Mouse (Mus musculus) T-helper 1 cell (primary cell): Measurements from ENCODE around the gene Anapc16.

Source experiments
- in situ Hi-C: fragments of 300-600 bp; cut with MboI, MseI; formaldehyde crosslinking; loops from one replicate; pipeline ENCODE4 v1.15.1; 2025; ENCODE audit warnings: high pct_unique_total_duplicates

The Anapc16 gene

GRCm38 (mm10) chr10:59972534-59972933 lies 30.4 kb downstream of the Anapc16 start:
- in situ Hi-C loops: no loop called here

DNA sequence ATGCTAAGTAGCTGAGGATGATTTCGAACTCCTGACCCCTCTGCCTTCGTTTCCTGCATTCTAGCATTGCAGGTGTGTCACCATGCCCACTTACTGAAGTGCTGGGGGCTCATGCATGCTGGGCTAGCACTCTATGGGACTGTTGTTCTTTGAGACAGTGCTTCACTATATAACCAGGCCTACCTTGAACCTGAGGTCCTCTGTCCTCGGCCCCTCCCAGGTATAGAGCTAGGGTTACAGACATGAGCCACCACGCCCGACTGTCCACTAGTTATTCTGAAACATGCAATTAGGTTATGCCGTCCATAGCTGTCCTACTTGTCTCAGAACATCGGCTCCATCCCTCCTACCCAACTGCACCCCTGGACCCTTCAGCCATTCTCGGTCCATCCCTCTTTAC lies 31.1 kb downstream of the Anapc16 start:
- in situ Hi-C loops: no loop called here

- in situ Hi-C loops: no loop called here
These were observed 32.4 kb downstream of the Anapc16 start for GRCm38 (mm10) chr10:59970450-59971062.

DNA sequence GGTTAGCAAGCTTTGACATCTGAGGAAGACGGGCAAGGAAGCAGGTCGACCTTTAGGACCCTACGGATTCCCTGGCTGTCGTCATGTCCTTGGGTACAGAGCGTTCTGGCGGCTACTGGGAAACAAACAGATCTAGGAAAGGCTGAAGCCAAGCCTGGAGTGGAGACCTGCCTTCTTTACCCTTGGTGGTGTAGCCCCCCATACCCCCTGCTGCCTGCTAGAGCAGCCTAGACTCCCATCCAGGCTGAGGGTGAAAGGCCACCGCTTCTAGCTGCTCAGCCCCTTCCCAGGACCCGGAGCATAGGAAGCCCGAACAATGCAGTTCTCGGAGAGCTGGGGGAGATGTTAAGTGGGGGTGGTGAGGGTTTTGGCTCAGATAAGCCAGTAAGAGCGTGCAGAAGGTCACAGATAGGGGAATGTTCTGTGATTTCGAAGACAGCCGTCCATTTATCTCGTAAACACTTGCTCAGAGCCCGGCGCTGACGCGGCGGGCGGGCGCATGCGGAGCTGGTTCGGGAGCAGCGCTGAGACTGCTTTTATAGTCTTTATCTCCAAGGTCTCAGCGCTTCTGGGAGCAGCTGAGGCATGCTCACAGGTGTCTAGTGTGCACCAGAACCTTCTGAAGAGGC lies 33.0 kb downstream of the Anapc16 start:
- in situ Hi-C loops: no loop called here

DNA sequence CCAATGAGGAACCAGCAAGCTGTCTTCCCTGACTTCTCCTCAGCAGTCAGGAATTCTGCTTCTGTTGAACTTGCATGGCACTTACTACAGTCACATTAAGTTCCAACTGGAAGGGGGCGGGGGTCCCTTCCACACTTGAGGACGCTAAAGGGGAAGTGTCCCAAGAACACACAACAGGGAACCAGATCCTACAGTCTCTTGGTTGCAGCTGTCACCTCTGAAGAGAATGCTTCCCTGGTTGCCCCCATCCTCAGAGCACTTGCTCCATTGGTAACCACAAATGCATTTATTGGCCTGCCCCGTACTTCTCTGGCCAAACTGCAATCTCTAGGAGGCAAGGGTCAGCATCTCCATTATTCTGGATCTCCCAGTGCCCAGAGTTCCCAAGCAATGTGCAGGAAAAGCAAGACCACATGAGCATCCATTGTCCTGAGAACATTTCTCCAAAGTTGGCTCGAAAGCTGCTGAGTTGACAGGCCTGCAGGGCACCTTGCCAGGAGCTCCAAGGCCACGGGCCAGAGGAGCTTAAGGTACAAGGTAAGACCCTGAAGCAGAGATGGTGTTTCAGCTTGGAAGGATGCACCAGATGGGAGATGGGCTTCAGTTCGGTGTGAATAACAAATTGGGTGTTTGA lies 35.5 kb downstream of the Anapc16 start:
- in situ Hi-C loops: no loop called here

DNA sequence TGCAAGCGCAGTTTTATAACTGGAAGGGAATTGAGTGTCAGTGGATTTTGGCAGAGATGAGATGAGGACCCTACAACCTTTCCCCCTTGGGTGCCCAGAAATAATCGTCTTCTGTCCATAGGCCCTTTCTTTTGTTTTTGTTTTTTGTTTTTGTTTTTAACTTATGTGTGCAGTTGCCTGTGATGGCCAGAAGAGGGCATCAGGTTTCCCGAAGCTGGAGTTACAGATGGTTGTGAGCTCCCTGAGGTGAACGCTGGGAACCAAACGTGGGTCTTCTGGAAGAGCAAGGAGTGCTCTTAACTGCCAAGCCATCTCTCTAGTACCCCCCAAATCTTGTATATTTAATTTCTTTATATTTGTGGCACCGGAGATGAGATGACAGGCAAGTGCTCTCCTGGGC lies 36.2 kb downstream of the Anapc16 start:
- in situ Hi-C loops: no loop called here

DNA sequence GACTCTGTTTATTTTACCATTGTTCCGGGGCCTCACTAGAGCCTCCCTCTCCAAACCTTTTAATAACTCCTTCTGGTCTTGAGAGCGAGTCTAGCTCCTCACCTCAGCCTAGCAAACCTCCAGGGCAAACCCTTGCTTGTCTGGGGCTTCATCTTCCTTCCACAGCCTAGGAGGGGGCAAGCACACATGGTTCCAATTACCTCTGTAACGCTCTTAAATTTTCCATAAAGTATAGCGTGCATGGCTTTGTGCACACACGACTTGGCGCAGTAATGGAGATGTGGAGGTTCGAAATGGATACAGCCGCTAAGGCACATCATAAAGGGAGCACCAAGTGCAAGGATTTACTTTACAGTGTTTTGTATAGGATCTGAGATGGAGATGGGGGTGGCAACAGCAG lies 37.1 kb downstream of the Anapc16 start:
- in situ Hi-C loops: no loop called here

DNA sequence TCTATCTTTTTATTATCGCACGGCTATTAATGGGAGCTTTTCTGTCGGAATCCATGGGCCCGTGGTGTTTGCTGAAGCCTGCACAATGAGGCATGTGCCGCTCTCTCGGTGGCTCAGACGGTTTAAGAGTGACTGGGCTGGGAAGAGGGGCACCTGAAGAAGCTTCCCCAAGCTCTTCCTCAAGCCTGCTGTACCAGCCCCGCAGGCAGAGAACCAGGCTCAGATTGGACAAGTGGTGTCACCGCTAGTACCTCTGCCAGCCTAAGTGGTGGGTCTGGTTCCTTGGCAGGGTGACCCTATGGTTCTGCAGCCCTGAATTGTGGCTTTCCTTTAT lies 37.6 kb downstream of the Anapc16 start:
- in situ Hi-C loops: no loop called here

DNA sequence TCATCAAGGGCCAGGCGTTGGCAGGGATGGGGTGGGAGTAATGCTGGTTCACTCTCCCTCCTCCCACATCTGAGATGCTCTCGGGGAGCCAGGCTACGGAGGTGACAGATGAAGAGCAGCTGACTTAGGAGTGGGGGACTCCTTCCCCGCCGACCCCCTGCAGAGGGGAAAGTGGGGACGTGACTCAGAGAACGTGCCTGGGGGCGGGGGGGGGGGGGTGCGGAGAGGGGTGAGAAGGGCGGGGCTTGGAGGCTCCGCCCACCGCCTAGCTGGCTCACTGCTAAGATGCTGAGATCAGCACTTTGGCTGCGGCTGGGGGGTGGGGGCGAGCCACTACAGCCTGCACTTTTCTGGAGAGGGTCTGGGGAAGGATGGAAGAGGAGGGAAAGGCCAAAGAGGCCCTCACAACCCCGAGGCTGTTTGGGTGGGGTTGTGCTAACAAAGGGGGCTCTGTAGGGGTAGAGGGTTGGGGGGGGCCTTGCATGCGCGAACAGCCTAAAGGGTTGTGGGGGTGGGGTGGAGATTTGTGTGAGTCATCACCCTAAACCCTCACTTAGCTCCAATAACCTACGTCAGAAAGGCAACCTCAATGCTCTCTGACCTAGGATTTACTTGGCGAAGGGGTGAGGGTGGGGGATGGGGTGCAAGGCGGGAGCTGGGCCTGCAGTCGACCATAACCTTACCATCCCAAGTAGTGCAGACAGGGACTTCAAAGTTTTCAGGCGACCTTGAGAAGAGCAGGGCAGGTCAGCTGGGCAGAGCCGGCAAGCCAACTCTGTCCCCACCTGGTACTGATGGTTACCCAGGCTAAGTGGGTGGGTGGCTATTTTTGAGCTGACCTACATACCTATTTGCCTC lies 38.2 kb downstream of the Anapc16 start:
- in situ Hi-C loops: loop anchor here (5.0 kb wide), 1 partner anchor 38 kb away; the partner anchor contains the start of genes Anapc16 and Ascc1

DNA sequence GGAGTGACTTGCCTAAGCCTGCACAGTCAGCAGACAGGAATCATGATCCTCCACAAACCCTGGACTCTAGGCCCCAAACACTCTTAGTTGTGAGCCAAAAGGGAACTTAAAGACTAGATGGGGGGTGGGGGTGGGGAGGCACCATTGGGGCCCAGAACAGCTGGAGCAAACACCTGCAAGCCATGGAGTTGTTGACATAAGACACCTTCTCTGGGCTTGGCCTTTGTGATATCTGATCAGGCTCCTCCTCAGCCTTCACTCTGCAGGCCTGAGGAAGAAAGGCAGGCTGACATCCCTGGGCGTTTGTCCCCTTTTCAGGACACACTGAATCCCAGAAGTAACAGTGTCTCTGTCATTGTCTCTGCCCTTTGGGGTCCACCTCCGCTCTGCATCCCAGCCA lies 39.3 kb downstream of the Anapc16 start:
- in situ Hi-C loops: loop anchor here (5.0 kb wide), 1 partner anchor 39 kb away; the partner anchor contains the start of genes Anapc16 and Ascc1

DNA sequence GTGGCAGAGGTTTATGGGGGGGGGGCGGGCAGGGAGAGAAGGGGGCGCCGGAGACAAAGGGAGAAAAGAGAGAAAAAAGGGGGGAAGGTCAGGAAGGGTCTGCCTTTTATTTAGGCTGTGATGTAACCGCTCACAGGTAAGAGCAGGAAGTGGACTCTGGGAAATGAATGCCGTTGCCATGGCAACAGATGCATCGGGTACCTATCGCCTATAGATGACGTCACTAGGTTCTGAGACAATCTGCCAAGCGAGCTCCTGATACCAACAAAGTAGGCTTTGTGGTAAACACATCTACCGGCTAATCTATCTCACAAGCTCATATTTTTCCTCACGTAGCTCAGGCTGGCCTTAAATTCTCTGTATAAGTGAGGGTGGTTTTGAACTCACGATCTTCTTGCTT lies 43.4 kb downstream of the Anapc16 start:
- in situ Hi-C loops: loop anchor here (5.0 kb wide), 1 partner anchor 788 kb away; no protein-coding TSS in a partner anchor

- in situ Hi-C loops: loop anchor here (5.0 kb wide), 1 partner anchor 789 kb away; no protein-coding TSS in a partner anchor
These were observed 44.5 kb downstream of the Anapc16 start for GRCm38 (mm10) chr10:59958458-59958857.

GRCm38 (mm10) chr10:59957171-59958149 lies 45.5 kb downstream of the Anapc16 start:
- in situ Hi-C loops: loop anchor here (5.0 kb wide), 1 partner anchor 790 kb away; no protein-coding TSS in a partner anchor

DNA sequence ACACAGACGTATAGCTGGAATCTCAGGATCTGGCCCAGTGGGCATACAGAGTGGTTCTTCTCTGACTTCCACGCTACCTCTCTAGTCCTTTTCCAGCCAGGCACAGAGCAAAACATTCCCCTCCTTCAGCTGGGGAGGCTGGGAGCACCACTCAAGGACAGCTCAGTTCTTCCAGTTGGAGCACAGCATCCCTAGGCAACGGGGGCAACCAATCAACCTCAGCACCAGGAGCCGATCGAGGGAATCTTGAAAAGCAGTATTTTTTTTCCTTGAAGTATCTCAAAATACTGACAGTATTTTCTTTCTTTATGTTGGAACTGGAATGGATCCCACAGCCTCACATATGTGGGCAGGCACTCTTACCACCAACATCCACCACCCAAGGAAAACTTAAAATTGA lies 46.3 kb downstream of the Anapc16 start:
- in situ Hi-C loops: loop anchor here (5.0 kb wide), 1 partner anchor 791 kb away; no protein-coding TSS in a partner anchor

- in situ Hi-C loops: loop anchor here (5.0 kb wide), 1 partner anchor 56 kb away; no protein-coding TSS in a partner anchor
These were observed 49.3 kb downstream of the Anapc16 start for GRCm38 (mm10) chr10:59953564-59954039.

- in situ Hi-C loops: loop anchor here (5.0 kb wide), 1 partner anchor 56 kb away; no protein-coding TSS in a partner anchor
These were observed 50.0 kb downstream of the Anapc16 start for GRCm38 (mm10) chr10:59952781-59953563.

GRCm38 (mm10) chr10:59952152-59952780 lies 50.7 kb downstream of the Anapc16 start:
- in situ Hi-C loops: loop anchor here (5.0 kb wide), 1 partner anchor 55 kb away; no protein-coding TSS in a partner anchor

DNA sequence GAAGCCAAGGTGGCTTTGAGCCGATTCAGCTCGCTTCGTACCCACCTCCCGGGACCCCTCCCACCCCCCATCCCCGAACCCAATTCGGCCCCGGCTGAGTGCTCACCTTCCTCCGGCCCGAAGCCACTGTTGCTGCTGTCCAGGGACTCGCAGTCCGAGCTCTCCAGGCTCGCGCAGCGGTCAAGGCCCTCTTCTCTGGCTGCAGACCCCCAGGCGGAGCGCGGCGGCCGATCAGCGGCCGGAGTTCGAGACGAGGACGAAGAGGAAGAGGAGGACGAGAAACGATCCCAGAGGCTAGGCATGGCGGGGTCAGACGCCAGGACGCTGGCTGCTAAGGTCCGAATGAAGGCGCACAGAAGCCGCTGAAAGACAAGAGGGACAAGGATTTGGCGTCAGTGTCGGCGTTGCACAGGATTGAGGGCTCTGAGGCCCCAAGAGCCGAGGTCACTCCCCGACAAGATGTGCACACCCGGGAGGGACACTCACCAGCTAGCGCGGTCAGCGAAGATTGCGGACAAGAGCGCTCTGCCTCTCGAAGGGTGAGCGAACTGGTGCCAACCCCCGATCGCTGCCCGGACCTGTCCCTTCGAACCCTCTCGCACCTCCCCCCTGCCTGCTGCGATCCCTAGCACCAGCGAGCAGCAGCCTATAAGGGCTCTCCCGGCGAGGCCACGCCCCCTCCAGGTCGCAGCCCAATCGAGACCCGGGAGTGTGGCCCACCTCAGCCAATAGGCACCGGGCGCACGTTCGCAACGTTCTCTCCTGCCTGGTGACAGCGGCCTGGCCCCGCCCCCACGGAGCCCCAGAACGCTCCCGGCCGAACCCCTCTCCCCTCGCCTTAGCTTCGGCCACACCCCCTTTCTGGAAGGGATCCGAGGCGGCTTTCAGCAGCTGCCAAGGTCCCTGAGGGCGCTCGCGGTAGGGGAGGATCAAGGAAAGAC lies 51.5 kb downstream of the Anapc16 start, which contains the start of gene Ddit4:
TSS of gene Ddit4 (minus strand) at position 624 of the 941 bp plus-strand sequence.
- in situ Hi-C loops: loop anchor here (5.0 kb wide), 1 partner anchor 54 kb away; no protein-coding TSS in a partner anchor
